Mouse (Mus musculus) MEL (cell line): ENCODE data around the gene Adamts14.

ENCODE experiments used
- CTCF ChIP-seq, 3 experiments: IDR thresholded peaks in 2 of 3; conservative IDR thresholded peaks in 1 of 3; 2 replicates each; pipeline ENCODE4 v1.5.1; 2011 to 2012; ENCODE audit warnings: low read length in 3 of 3, low read depth in 2 of 3, mild to moderate bottlenecking in 2 of 3, improper control_type of control experiment in 1 of 3, inconsistent platforms in 1 of 3, mixed read lengths in 1 of 3, moderate library complexity in 1 of 3; ENCODE audit not compliant: control insufficient read depth in 1 of 3, insufficient read depth in 1 of 3, poor library complexity in 1 of 3, severe bottlenecking in 1 of 3
- EP300 ChIP-seq, 2 experiments: IDR thresholded peaks; 2 replicates each; pipeline ENCODE4 v1.6.1; 2011; ENCODE audit warnings: improper control_type of control experiment in 2 of 2, low read length in 2 of 2, low read depth in 1 of 2, mild to moderate bottlenecking in 1 of 2
- HCFC1 ChIP-seq: IDR thresholded peaks from 2 replicates; pipeline ENCODE4 v1.6.1; 2012; ENCODE audit warnings: low read depth, mild to moderate bottlenecking, inconsistent platforms, low read length, improper control_type of control experiment, moderate library complexity
- MXI1 ChIP-seq: IDR thresholded peaks from 2 replicates; pipeline ENCODE4 v1.6.1; 2011; ENCODE audit warnings: mild to moderate bottlenecking, low read depth, low read length, improper control_type of control experiment
- MYC ChIP-seq: IDR thresholded peaks from 2 replicates; pipeline ENCODE4 v1.6.1; 2011; ENCODE audit warnings: low read depth, mild to moderate bottlenecking, low read length, improper control_type of control experiment, moderate library complexity
- POLR2A ChIP-seq, 2 experiments: IDR thresholded peaks; 2 replicates each; pipeline ENCODE4 v1.6.1; 2011 to 2012; ENCODE audit warnings: low read length in 2 of 2, mild to moderate bottlenecking in 2 of 2, control low read depth in 1 of 2, improper control_type of control experiment in 1 of 2, low read depth in 1 of 2, moderate library complexity in 1 of 2; ENCODE audit not compliant: control insufficient read depth in 1 of 2, insufficient read depth in 1 of 2, poor library complexity in 1 of 2
- TBP ChIP-seq: IDR thresholded peaks from 2 replicates; pipeline ENCODE4 v1.8.0; 2011; ENCODE audit warnings: low read depth, low read length, improper control_type of control experiment

- TF ChIP-seq TBP: no peak
- TF ChIP-seq MXI1: no peak
- no peak for TF ChIP-seq CTCF (IDR thresholded peaks at IDR 0.05 in 2 of 3, conservative IDR thresholded peaks at IDR 0.05 in 1 of 3; ENCODE audit: control insufficient read depth in 1 of 3, insufficient read depth in 1 of 3, low read depth in 2 of 3, low read length in 3 of 3, poor library complexity in 1 of 3, severe bottlenecking in 1 of 3)
- TF ChIP-seq POLR2A (IDR thresholded peaks at IDR 0.05; ENCODE audit: control insufficient read depth in 1 of 2, insufficient read depth in 1 of 2, low read depth in 1 of 2, low read length in 2 of 2, poor library complexity in 1 of 2): no peak
- TF ChIP-seq EP300 (IDR thresholded peaks at IDR 0.05; ENCODE audit: low read depth in 1 of 2, low read length in 2 of 2): no peak
- TF ChIP-seq HCFC1: no peak
- no peak for TF ChIP-seq MYC
Observed at GRCm38 (mm10) chr10:61234319-61234718, 38.9 kb downstream of the Adamts14 start.
